Mouse (Mus musculus): ENCODE results near the gene Golph3l.
"Not testable (repeated sequence)": the region's sequence is repeated elsewhere in the genome, so short reads cannot be mapped to it uniquely, and the experiment has no call there.

Gene Golph3l

GRCm38 (mm10) chr3:95624628-95625503 is 36.1 kb downstream of the Golph3l start, which contains the start of gene Ensa:
Gene Ensa, plus strand, starts transcription at chr3:95624993.
- DNase-seq (ENCODE audit: low read depth): peak; percentile 100

DNA sequence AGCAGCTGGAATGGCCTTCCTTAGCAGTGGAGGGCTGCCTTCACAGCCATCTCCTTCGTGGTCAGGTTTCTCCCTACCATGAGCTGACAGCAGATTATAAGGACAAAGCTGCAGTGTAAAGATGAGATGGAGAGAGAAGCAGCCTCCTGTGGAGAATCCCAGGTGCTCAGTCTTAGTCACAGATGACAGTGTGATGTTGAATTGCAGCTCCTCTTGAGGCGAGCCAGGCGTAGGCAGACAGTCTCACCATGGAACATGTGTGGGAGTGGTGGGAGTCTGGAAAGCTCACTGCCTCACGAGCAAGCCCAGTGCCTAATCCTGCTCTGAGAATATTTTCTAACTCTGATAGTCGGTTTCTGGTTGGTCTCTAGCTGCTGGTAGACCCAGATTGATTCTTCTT is 39.0 kb downstream of the Golph3l start:
- DNase-seq (ENCODE audit: low read depth): no peak

- DNase-seq (ENCODE audit: low read depth): no peak
Observed at GRCm38 (mm10) chr3:95629755-95630154, 41.0 kb downstream of the Golph3l start.

DNA sequence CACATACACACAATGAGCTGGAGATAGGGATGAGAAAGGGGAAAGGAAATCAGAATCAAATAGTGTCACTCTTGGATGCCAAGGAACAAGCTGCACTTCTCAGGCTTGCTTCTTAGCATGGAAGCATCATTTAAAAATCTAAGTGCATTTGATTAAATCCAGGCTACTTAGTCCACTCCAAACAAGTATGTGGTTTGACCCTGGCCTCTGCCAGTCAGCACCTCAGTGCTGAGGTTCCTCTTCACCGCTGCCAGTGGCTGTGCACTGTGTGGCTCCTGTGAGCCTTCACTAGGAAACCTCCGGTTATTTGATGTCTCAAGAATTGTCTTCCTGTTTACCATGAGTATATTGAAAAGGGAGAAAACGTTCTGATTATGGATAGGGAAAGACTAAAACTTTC is 42.1 kb downstream of the Golph3l start:
- DNase-seq (ENCODE audit: low read depth): no peak

- no peak for DNase-seq (ENCODE audit: low read depth)
Observed at GRCm38 (mm10) chr3:95631304-95631703, 42.6 kb downstream of the Golph3l start.

DNA sequence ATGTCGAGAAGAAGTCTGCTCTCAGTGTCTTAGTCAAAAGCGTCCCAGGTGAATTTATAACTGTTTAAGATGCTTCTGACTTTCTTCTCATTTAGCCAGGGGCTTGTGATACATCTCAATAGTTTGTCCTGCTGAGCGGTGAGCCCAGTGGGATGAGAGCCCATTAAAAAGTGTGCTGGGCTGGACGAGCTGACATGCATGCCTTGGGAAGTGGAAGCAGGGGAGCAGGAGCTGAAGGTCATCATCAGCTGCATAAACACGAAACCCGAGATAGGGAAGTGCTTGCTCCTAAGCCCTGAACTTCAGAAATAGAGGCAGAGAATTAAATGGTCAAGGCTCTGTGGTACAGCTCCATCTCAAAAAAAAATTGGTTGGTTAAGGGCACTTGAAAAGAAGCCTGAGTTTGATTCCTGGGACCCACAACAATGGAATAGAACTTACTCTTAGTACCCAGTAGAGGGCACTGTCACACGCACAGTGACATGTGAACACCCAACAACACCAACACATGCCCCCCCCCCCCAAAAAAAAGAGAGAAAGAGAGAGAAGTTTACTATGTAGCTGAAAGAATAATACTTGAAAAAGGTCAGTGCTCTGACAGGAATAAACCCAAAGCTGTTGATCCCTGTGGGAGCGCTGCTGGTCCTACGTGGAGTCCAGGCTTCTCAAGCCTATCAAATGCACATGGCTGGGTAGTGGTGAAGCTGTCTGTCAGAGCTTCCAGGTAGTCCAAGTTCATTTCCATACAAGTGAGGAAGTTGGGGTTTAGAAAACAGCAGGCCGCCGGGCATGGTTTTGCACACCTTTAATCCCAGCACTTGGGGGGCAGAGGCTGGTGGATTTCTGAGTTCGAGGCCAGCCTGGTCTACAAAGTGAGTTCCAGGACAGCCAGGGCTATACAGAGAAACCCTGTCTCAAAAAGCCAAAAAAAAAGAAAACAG is 44.2 kb downstream of the Golph3l start:
- no peak for DNase-seq (ENCODE audit: low read depth)

DNA sequence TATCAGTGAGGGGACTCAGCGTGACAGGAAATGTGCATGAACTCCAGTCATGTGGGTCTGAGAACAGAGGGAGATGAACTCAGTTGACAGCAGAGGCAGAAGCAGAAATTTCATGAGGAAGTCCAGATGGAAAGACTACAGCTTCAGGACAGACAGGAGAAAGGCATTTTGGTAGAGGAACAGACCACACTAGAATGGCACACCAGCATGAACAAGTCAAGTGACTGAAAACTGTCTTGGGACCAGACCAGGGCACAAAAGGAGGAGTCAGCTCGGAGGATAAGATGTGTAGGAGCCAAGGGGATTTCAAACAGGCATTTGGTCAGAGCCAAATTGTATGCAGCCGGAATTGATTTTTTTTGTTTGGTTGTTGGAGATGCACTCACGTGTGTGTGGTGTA is 46.9 kb downstream of the Golph3l start:
- no peak for DNase-seq (ENCODE audit: low read depth)

DNA sequence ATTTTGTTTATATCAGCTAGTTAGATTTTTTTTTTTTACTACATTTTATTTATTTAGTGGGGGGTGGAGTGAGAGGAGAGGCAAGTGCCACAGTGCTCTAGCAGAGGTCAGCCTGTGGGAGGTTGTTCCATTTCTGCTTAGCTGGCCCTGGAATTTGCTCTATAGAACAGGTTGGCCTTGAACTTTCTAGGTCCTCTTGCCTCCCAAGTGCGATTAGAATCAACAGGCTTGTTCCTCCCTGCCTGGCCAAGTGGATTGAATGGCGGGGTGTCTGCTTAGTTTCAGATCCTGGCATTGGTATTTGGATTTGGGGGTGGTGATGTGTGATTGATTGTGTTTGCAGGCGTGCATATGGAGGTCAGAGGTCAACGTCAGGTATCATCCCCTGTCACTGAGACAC is 47.3 kb downstream of the Golph3l start:
- no peak for DNase-seq (ENCODE audit: low read depth)

DNA sequence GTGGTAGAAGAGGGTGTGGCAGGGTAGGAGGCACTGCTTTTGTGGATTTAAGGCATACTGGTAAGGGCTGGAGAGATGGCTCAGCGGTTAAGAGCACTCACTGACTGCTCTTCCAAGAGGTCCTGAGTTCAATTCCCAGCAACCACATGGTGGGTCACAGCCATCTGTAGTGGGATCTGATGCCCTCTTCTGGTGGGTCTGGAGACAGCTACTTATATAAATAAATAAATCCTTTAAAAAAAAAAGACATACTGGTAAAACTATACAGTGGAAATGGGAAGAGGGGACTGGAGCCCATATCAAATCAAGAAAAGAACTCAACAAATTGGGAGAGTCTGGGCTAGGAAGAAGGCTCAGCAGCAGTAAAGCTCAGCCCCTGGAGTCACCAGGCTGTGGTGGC is 51.0 kb downstream of the Golph3l start:
- no peak for DNase-seq (ENCODE audit: low read depth)

GRCm38 (mm10) chr3:95643097-95643496 is 54.4 kb downstream of the Golph3l start:
- no peak for DNase-seq (ENCODE audit: low read depth)

GRCm38 (mm10) chr3:95645313-95646235 is 56.8 kb downstream of the Golph3l start:
- no peak for DNase-seq (ENCODE audit: low read depth)

GRCm38 (mm10) chr3:95648016-95648415 is 59.3 kb downstream of the Golph3l start:
- no peak for DNase-seq (ENCODE audit: low read depth)

- DNase-seq (ENCODE audit: low read depth): no peak
Observed at GRCm38 (mm10) chr3:95650276-95651032, 61.7 kb downstream of the Golph3l start.

GRCm38 (mm10) chr3:95651033-95651373 is 62.3 kb downstream of the Golph3l start:
- DNase-seq (ENCODE audit: low read depth): no peak

GRCm38 (mm10) chr3:95651391-95652203 is 62.9 kb downstream of the Golph3l start:
- DNase-seq (ENCODE audit: low read depth): no peak

DNA sequence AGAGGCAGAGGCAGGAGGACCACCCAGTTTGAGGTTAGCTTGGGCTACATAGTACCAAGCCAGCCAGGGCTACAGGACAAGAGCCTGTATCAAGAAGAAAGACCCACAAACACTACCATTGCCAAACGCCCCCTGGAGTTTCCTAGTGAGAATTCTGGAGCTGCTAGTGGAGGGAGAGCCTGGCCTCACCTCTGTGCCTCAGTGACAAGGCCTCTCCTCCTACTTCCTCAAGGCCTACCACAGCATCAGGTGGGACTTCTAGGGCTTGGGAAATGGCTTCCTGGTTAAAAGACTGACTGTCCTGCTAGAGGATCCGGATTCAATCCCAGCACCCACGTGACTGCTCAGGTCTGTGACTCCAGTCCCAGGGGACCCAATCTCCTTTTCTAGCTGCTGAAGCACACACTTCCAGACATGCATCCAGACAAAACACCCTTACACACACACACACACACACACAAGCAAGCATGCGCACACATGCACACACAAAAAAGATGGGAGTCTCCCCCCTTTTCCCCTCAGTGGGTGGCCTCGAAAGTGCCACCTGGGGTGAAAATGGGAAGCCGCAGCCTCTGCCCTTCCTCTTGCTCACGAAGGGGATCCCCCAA is 63.6 kb downstream of the Golph3l start:
- DNase-seq (ENCODE audit: low read depth): no peak

- DNase-seq (ENCODE audit: low read depth): no peak
Observed at GRCm38 (mm10) chr3:95652871-95653270, 64.1 kb downstream of the Golph3l start.

GRCm38 (mm10) chr3:95653473-95654034 is 64.8 kb downstream of the Golph3l start:
- DNase-seq (ENCODE audit: low read depth): no peak

- not testable (repeated sequence) for DNase-seq (ENCODE audit: low read depth)
Observed at GRCm38 (mm10) chr3:95654371-95654770, 65.6 kb downstream of the Golph3l start.

Measured in c-Kit-positive CD71-positive TER-119-negative erythroid progenitor cells, embryonic 14.5 days (primary cell).